ENCODE assay signal across 8 mouse cellular contexts in the genomic region with DNA sequence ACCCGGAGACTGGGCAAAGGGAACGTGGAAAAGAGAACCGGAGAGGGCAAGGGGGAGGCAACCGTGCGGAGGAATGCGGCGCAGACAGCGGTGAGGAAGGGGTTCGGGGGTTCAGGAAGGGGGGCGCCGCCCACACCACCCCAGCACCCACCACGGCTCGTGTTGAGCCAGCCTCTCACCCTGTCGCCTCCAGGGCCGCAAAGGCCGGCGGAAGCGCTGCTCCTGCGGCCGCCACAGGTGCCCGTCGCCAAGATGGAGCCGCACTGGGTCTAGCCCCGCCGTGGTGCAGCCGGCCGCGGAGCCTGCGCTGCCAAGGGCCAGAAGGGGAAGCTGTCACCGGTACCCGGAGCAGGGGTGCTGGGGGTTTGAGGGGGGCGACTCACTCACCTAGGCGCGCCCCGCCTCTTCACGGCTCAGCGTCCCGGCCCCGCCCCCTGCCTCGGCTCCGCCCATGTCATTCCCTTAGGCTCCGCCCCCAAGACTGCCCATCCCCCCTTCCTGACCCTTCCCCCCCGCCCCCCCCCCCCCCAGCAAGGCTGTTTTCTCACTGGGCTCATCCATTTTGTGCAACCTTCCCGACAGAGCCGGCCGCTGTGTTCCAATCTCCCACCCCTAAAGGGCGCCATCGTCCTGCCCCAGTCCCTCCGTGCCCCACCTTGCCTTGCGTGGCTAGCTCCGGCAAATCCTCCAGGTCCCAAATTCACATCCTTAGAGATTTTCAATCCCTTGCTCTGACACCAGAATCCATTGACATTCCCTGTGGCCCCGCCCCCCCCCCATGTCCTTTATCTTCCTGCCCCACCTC. TPM values are rescaled to one million over a fixed set of nuclear protein-coding genes. Genes with fewer than 3 reads are reported as not detected.
DNase-seq lines count a peak whose midpoint lies in the region; ATAC-seq and TF ChIP-seq lines count a peak whose summit lies in the region.

Gprin2 (minus strand) TSS at position 423 of the 805 bp plus-strand sequence.

- no peak for DNase-seq in heart, embryonic 10.5 days (ENCODE audit: low spot score)
- no peak for DNase-seq in heart, postnatal 25 days (ENCODE audit: low spot score)
- DNase-seq in forebrain, embryonic 10.5 days (ENCODE audit: extremely low spot score, low spot score), result peak; percentile 45
- DNase-seq in spleen, postnatal 36 days (ENCODE audit: low spot score in 2 of 2), result no peak

- H3K4me3 ChIP-seq in heart, embryonic 10.5 days, result peak within 1 kb of the TSS; percentile 84
- H3K4me3 ChIP-seq in bone marrow macrophage, adult 2 months (ENCODE audit: insufficient read depth, low read length), result peak within 1 kb of the TSS; percentile 34
- peak within 1 kb of the TSS; percentile 88 for H3K4me3 ChIP-seq in forebrain, embryonic 10.5 days
- peak within 1 kb of the TSS; percentile 64 for H3K4me3 ChIP-seq in intestine, embryonic 15.5 days (replicated peaks)
- peak within 1 kb of the TSS; percentile 57 for H3K4me3 ChIP-seq in liver, embryonic 16.5 days (ENCODE audit: low read depth, low read length)
- H3K4me3 ChIP-seq in neural tube, embryonic 15.5 days (replicated peaks), result peak within 1 kb of the TSS; percentile 92

- peaks cover 52% of the 10 kb centered on the region for H3K27me3 ChIP-seq in heart, embryonic 10.5 days (ENCODE audit: insufficient read depth, poor library complexity, severe bottlenecking)
- peaks cover 41% of the 10 kb centered on the region for H3K27me3 ChIP-seq in forebrain, embryonic 10.5 days (ENCODE audit: poor library complexity, severe bottlenecking)
- peaks cover 4% of the 10 kb centered on the region; the same call in 1 of the 2 replicates for H3K27me3 ChIP-seq in intestine, embryonic 15.5 days (replicated peaks)
- peaks cover 13% of the 10 kb centered on the region for H3K27me3 ChIP-seq in liver, embryonic 16.5 days (ENCODE audit: control insufficient read depth, insufficient read depth, low read depth, low read length)
- no peaks in the 10 kb centered on the region; the same call in 1 of the 2 replicates for H3K27me3 ChIP-seq in neural tube, embryonic 15.5 days (replicated peaks)

- TF ChIP-seq POLR2A in bone marrow macrophage, adult 2 months (IDR thresholded peaks at IDR 0.05; ENCODE audit: borderline replicate concordance, low read depth, low read length), result no peak

- peak within 1 kb of the TSS; percentile 59 for H3K27ac ChIP-seq in heart, embryonic 10.5 days
- no peak within 1 kb of the TSS for H3K27ac ChIP-seq in bone marrow macrophage, adult 2 months (ENCODE audit: insufficient read depth, low read depth, low read length)
- peak within 1 kb of the TSS; percentile 68 for H3K27ac ChIP-seq in forebrain, embryonic 10.5 days
- no peak within 1 kb of the TSS for H3K27ac ChIP-seq in intestine, embryonic 15.5 days
- H3K27ac ChIP-seq in liver, embryonic 16.5 days (ENCODE audit: low read length), result no peak within 1 kb of the TSS
- H3K27ac ChIP-seq in neural tube, embryonic 15.5 days (replicated peaks), result peak within 1 kb of the TSS; percentile 83

- intact Hi-C loops in heart, postnatal 25 days (cut with DNase I), result no loop called here

- 5% methylated on average over 33 of the region's 52 CpGs for WGBS in heart, embryonic 10.5 days
- WGBS in forebrain, embryonic 10.5 days, result 2% methylated on average over 42 of the region's 52 CpGs
- 3% methylated on average over 46 of the region's 52 CpGs for WGBS in intestine, embryonic 15.5 days
- WGBS in liver, embryonic 16.5 days (ENCODE audit: insufficient replicate concordance), result 4% methylated on average over 47 of the region's 52 CpGs
- 2% methylated on average over 40 of the region's 52 CpGs for WGBS in neural tube, embryonic 15.5 days

- no peaks in the 10 kb centered on the region for H3K36me3 ChIP-seq in heart, embryonic 10.5 days
- no peaks in the 10 kb centered on the region for H3K36me3 ChIP-seq in forebrain, embryonic 10.5 days (replicated peaks)
- H3K36me3 ChIP-seq in intestine, embryonic 15.5 days, result no peaks in the 10 kb centered on the region
- no peaks in the 10 kb centered on the region for H3K36me3 ChIP-seq in liver, embryonic 16.5 days (ENCODE audit: control insufficient read depth, insufficient read depth)
- H3K36me3 ChIP-seq in neural tube, embryonic 15.5 days, result no peaks in the 10 kb centered on the region

- peaks cover 23% of the 10 kb centered on the region; the same call in 1 of the 2 replicates for H3K4me1 ChIP-seq in heart, embryonic 10.5 days
- H3K4me1 ChIP-seq in bone marrow macrophage, adult 2 months (ENCODE audit: control insufficient read depth, insufficient read depth, low read length), result no peaks in the 10 kb centered on the region
- peaks cover 23% of the 10 kb centered on the region for H3K4me1 ChIP-seq in forebrain, embryonic 10.5 days
- peaks cover 5% of the 10 kb centered on the region; the same call in 1 of the 2 replicates for H3K4me1 ChIP-seq in intestine, embryonic 15.5 days (replicated peaks)
- no peaks in the 10 kb centered on the region; the same call in 1 of the 2 replicates for H3K4me1 ChIP-seq in liver, embryonic 16.5 days (ENCODE audit: control insufficient read depth, low read depth, low read length)
- peaks cover 24% of the 10 kb centered on the region for H3K4me1 ChIP-seq in neural tube, embryonic 15.5 days

- H3K9me3 ChIP-seq in heart, embryonic 10.5 days, result no peaks in the 10 kb centered on the region
- H3K9me3 ChIP-seq in forebrain, embryonic 10.5 days, result no peaks in the 10 kb centered on the region
- no peaks in the 10 kb centered on the region for H3K9me3 ChIP-seq in intestine, embryonic 15.5 days
- no peaks in the 10 kb centered on the region for H3K9me3 ChIP-seq in liver, embryonic 16.5 days (replicated peaks; ENCODE audit: control insufficient read depth, low read length)
- H3K9me3 ChIP-seq in neural tube, embryonic 15.5 days (replicated peaks), result no peaks in the 10 kb centered on the region

- H3K9ac ChIP-seq in intestine, embryonic 15.5 days, result peak within 1 kb of the TSS; percentile 47
- H3K9ac ChIP-seq in liver, embryonic 16.5 days (ENCODE audit: low read depth, low read length), result peak within 1 kb of the TSS; percentile 16; the same call in 1 of the 2 replicates
- peak within 1 kb of the TSS; percentile 85 for H3K9ac ChIP-seq in neural tube, embryonic 15.5 days (replicated peaks)

- peak; percentile 73 for ATAC-seq in intestine, embryonic 15.5 days
- ATAC-seq in liver, embryonic 16.5 days (ENCODE audit: low read depth), result no peak
- peak; percentile 83 for ATAC-seq in neural tube, embryonic 15.5 days (ENCODE audit: low FRiP score)

- peak within 1 kb of the TSS; percentile 96 for H3K4me2 ChIP-seq in intestine, embryonic 15.5 days (replicated peaks)
- H3K4me2 ChIP-seq in liver, embryonic 16.5 days (ENCODE audit: low read depth, low read length), result peak within 1 kb of the TSS; percentile 65
- peak within 1 kb of the TSS; percentile 74 for H3K4me2 ChIP-seq in neural tube, embryonic 15.5 days

- no peak for TF ChIP-seq CTCF in bone marrow macrophage, adult 2 months (IDR thresholded peaks at IDR 0.05; ENCODE audit: low read depth, low read length)

RNA-seq across cellular contexts. Expression of gene Gprin2, which starts in this region (rescaled TPM):
- 0.17 and 0.46 TPM in 2 replicates for polyA plus RNA-seq in heart, embryonic 10.5 days (2016; fragmentation: Nextera tagmentation; extraction: Ambion mirVana)
- under 1 TPM; 0.08 to 0.28 TPM for total RNA-seq in heart, postnatal 25 days (2021)
- not detected in 2 replicates for polyA plus RNA-seq in bone marrow macrophage, adult 2 months (2012; ENCODE audit: insufficient read depth, insufficient read length, missing spikeins)
- 0.32 and 0.33 TPM in 2 replicates for polyA plus RNA-seq in forebrain, embryonic 10.5 days (2016; fragmentation: Nextera tagmentation; extraction: Ambion mirVana)
- 0.19 and 0.30 TPM in 2 replicates for polyA plus RNA-seq in intestine, embryonic 15.5 days (2015; fragmentation: Nextera tagmentation; extraction: Ambion mirVana)
- polyA plus RNA-seq in liver, embryonic 16.5 days (2015; fragmentation: Nextera tagmentation; extraction: Ambion mirVana), result 0.02 and 0.09 TPM in 2 replicates
- 4.3 and 5.3 TPM in 2 replicates for polyA plus RNA-seq in neural tube, embryonic 15.5 days (2015; fragmentation: Nextera tagmentation; extraction: Ambion mirVana)

Comparison
In these comparisons a context has a peak if more than half of its experiments do, and no peak if none do; other contexts are left out.
1. Peak in DNase-seq, H3K4me3 ChIP-seq and H3K27ac ChIP-seq in forebrain, embryonic 10.5 days; RNA of the gene not detected or under 1 TPM.
2. Peak in ATAC-seq, H3K4me3 ChIP-seq, H3K9ac ChIP-seq and H3K4me2 ChIP-seq in intestine, embryonic 15.5 days; RNA of the gene not detected or under 1 TPM.
3. H3K27ac ChIP-seq: peak in heart, embryonic 10.5 days (single experiment) and neural tube, embryonic 15.5 days (single experiment); none in bone marrow macrophage, adult 2 months (single experiment), intestine, embryonic 15.5 days (single experiment) and liver, embryonic 16.5 days (single experiment).
4. H3K4me3 ChIP-seq: peak in every context shown above with its lines; median percentile 92 in neural tube, embryonic 15.5 days; 88 in forebrain, embryonic 10.5 days; 84 in heart, embryonic 10.5 days; 64 in intestine, embryonic 15.5 days; 57 in liver, embryonic 16.5 days; 34 in bone marrow macrophage, adult 2 months.
5. H3K9ac ChIP-seq: peak in every context shown above with its lines; median percentile 85 in neural tube, embryonic 15.5 days; 47 in intestine, embryonic 15.5 days; 16 in liver, embryonic 16.5 days.
6. Peak in every context shown above with its lines, with median percentiles within 50 percentile points of each other: H3K4me2 ChIP-seq.